Mouse (Mus musculus): Measurements from ENCODE around the gene Rnf157.
A peak's percentile ranks its signal among the peaks of the same experiment; 100 is the strongest.

Gene Rnf157

GRCm38 (mm10) chr11:116412904-116413630, at the start of gene Rnf157:
TSS of gene Rnf157 (minus strand) at chr11:116413032.
- peak; percentile 88 for DNase-seq (ENCODE audit: low read depth, low spot score)

- DNase-seq (ENCODE audit: low read depth, low spot score): peak; percentile 70
Measured at GRCm38 (mm10) chr11:116459786-116460185, 47.0 kb upstream of the Rnf157 start.

- no peak for DNase-seq (ENCODE audit: low read depth, low spot score)
Measured at GRCm38 (mm10) chr11:116456234-116456633, 43.4 kb upstream of the Rnf157 start.

GRCm38 (mm10) chr11:116453889-116454288, 41.1 kb upstream of the Rnf157 start:
- no peak for DNase-seq (ENCODE audit: low read depth, low spot score)

GRCm38 (mm10) chr11:116449341-116449740, 36.5 kb upstream of the Rnf157 start:
- DNase-seq (ENCODE audit: low read depth, low spot score): no peak

- no peak for DNase-seq (ENCODE audit: low read depth, low spot score)
Measured at GRCm38 (mm10) chr11:116447822-116448221, 35.0 kb upstream of the Rnf157 start.

- no peak for DNase-seq (ENCODE audit: low read depth, low spot score)
Measured at GRCm38 (mm10) chr11:116446308-116446887, 33.6 kb upstream of the Rnf157 start.

GRCm38 (mm10) chr11:116445596-116446307, 32.9 kb upstream of the Rnf157 start:
- DNase-seq (ENCODE audit: low read depth, low spot score): peak; percentile 94

- no peak for DNase-seq (ENCODE audit: low read depth, low spot score)
Measured at GRCm38 (mm10) chr11:116443935-116444334, 31.1 kb upstream of the Rnf157 start.

- no peak for DNase-seq (ENCODE audit: low read depth, low spot score)
Measured at GRCm38 (mm10) chr11:116443311-116443710, 30.5 kb upstream of the Rnf157 start.

- no peak for DNase-seq (ENCODE audit: low read depth, low spot score)
Measured at GRCm38 (mm10) chr11:116442867-116443177, 30.0 kb upstream of the Rnf157 start.

- DNase-seq (ENCODE audit: low read depth, low spot score): no peak
Measured at GRCm38 (mm10) chr11:116442129-116442866, 29.5 kb upstream of the Rnf157 start.

GRCm38 (mm10) chr11:116440408-116441068, 27.7 kb upstream of the Rnf157 start:
- no peak for DNase-seq (ENCODE audit: low read depth, low spot score)

GRCm38 (mm10) chr11:116439269-116440240, 26.7 kb upstream of the Rnf157 start:
- no peak for DNase-seq (ENCODE audit: low read depth, low spot score)

- no peak for DNase-seq (ENCODE audit: low read depth, low spot score)
Measured at GRCm38 (mm10) chr11:116437541-116437940, 24.7 kb upstream of the Rnf157 start.

GRCm38 (mm10) chr11:116436725-116437331, 24.0 kb upstream of the Rnf157 start:
- DNase-seq (ENCODE audit: low read depth, low spot score): peak; percentile 88

- DNase-seq (ENCODE audit: low read depth, low spot score): peak; percentile 63
Measured at GRCm38 (mm10) chr11:116435992-116436724, 23.3 kb upstream of the Rnf157 start.

GRCm38 (mm10) chr11:116434967-116435752, 22.3 kb upstream of the Rnf157 start:
- DNase-seq (ENCODE audit: low read depth, low spot score): peak; percentile 42

Measured in ZHBTc4 (cell line).